Mouse (Mus musculus): ENCODE results near the gene Pbrm1. TPM values are rescaled to one million over a fixed set of nuclear protein-coding genes. Genes with fewer than 3 reads are reported as not detected.
A peak's percentile ranks its signal among the peaks of the same experiment; 100 is the strongest.

Gene Pbrm1
- polyA plus RNA-seq, 1 experiment from 2014 or later: 163 TPM

- Histone ChIP-seq H3K9me3 (no peaks in the 10 kb centered on the region), H3K4me1 (no peaks in the 10 kb centered on the region), H3K27ac (replicated peaks) (no peak overlapping the region), H3K27me3 (replicated peaks; ENCODE audit: low read depth, poor library complexity, severe bottlenecking) (no peaks in the 10 kb centered on the region), H3K4me3 (no peak overlapping the region), H3K36me3 (replicated peaks) (peaks cover 100% of the 10 kb centered on the region)
- DNase-seq (ENCODE audit: low spot score): no peak
- WGBS: 94% methylated on average over 1 of the region's 1 CpGs
Observed at GRCm38 (mm10) chr14:31089918-31090317, 71.0 kb downstream of the Pbrm1 start.

GRCm38 (mm10) chr14:31105156-31105555, 86.2 kb downstream of the Pbrm1 start:
- 91% methylated on average over 2 of the region's 2 CpGs for WGBS
- Histone ChIP-seq H3K4me3 (no peak overlapping the region), H3K9me3 (no peaks in the 10 kb centered on the region), H3K36me3 (replicated peaks) (peaks cover 97% of the 10 kb centered on the region), H3K27ac (replicated peaks) (no peak overlapping the region), H3K27me3 (replicated peaks; ENCODE audit: low read depth, poor library complexity, severe bottlenecking) (no peaks in the 10 kb centered on the region), H3K4me1 (no peaks in the 10 kb centered on the region)
- DNase-seq (ENCODE audit: low spot score): no peak

- no peaks in the 10 kb centered on the region for H3K27me3 ChIP-seq (replicated peaks; ENCODE audit: low read depth, poor library complexity, severe bottlenecking)
- WGBS: 88% methylated on average over 3 of the region's 3 CpGs
- H3K9me3 ChIP-seq: no peaks in the 10 kb centered on the region
- DNase-seq (ENCODE audit: low spot score): no peak
- no peaks in the 10 kb centered on the region for H3K4me1 ChIP-seq
- H3K4me3 ChIP-seq: no peak overlapping the region
- H3K27ac ChIP-seq (replicated peaks): no peak overlapping the region
- peaks cover 100% of the 10 kb centered on the region for H3K36me3 ChIP-seq (replicated peaks)
Observed at GRCm38 (mm10) chr14:31110613-31111012, 91.7 kb downstream of the Pbrm1 start.

GRCm38 (mm10) chr14:31112187-31112586, 93.2 kb downstream of the Pbrm1 start:
- Histone ChIP-seq H3K36me3 (replicated peaks) (peaks cover 100% of the 10 kb centered on the region), H3K27me3 (replicated peaks; ENCODE audit: low read depth, poor library complexity, severe bottlenecking) (no peaks in the 10 kb centered on the region), H3K27ac (replicated peaks) (no peak overlapping the region), H3K9me3 (no peaks in the 10 kb centered on the region), H3K4me1 (no peaks in the 10 kb centered on the region), H3K4me3 (no peak overlapping the region)
- no peak for DNase-seq (ENCODE audit: low spot score)
- 88% methylated on average over 5 of the region's 5 CpGs for WGBS

- DNase-seq (ENCODE audit: low spot score): no peak
- H3K27me3 ChIP-seq (replicated peaks; ENCODE audit: low read depth, poor library complexity, severe bottlenecking): no peaks in the 10 kb centered on the region
- WGBS: 87% methylated on average over 3 of the region's 3 CpGs
- peaks cover 99% of the 10 kb centered on the region for H3K36me3 ChIP-seq (replicated peaks)
- H3K4me1 ChIP-seq: no peaks in the 10 kb centered on the region
- no peak overlapping the region for H3K4me3 ChIP-seq
- H3K27ac ChIP-seq (replicated peaks): no peak overlapping the region
- no peaks in the 10 kb centered on the region for H3K9me3 ChIP-seq
Observed at GRCm38 (mm10) chr14:31114011-31114410, 95.1 kb downstream of the Pbrm1 start.

GRCm38 (mm10) chr14:31115522-31115921, 96.6 kb downstream of the Pbrm1 start:
- H3K4me3 ChIP-seq: no peak overlapping the region
- H3K27me3 ChIP-seq (replicated peaks; ENCODE audit: low read depth, poor library complexity, severe bottlenecking): no peaks in the 10 kb centered on the region
- H3K4me1 ChIP-seq: no peaks in the 10 kb centered on the region
- WGBS: 70% methylated on average over 2 of the region's 2 CpGs
- H3K27ac ChIP-seq (replicated peaks): no peak overlapping the region
- no peaks in the 10 kb centered on the region for H3K9me3 ChIP-seq
- no peak for DNase-seq (ENCODE audit: low spot score)
- peaks cover 96% of the 10 kb centered on the region for H3K36me3 ChIP-seq (replicated peaks)

GRCm38 (mm10) chr14:31125106-31126075, 106.5 kb downstream of the Pbrm1 start:
- no peaks in the 10 kb centered on the region for H3K9me3 ChIP-seq
- peaks cover 57% of the 10 kb centered on the region for H3K36me3 ChIP-seq (replicated peaks)
- peak overlapping the region; percentile 38 for H3K4me3 ChIP-seq
- H3K4me1 ChIP-seq: peaks cover 49% of the 10 kb centered on the region
- H3K27ac ChIP-seq (replicated peaks): peak overlapping the region; percentile 73
- no peak for DNase-seq (ENCODE audit: low spot score)
- no peaks in the 10 kb centered on the region for H3K27me3 ChIP-seq (replicated peaks; ENCODE audit: low read depth, poor library complexity, severe bottlenecking)
- WGBS: 54% methylated on average over 9 of the region's 9 CpGs

GRCm38 (mm10) chr14:31126826-31127225, 107.9 kb downstream of the Pbrm1 start:
- H3K4me1 ChIP-seq: peaks cover 57% of the 10 kb centered on the region
- no peak for DNase-seq (ENCODE audit: low spot score)

GRCm38 (mm10) chr14:31128101-31128825, 109.3 kb downstream of the Pbrm1 start:
- H3K27me3 ChIP-seq (replicated peaks; ENCODE audit: low read depth, poor library complexity, severe bottlenecking): no peaks in the 10 kb centered on the region
- peak overlapping the region; percentile 86 for H3K4me3 ChIP-seq
- H3K4me1 ChIP-seq: peaks cover 72% of the 10 kb centered on the region
- WGBS: 1% methylated on average over 23 of the region's 23 CpGs
- no peaks in the 10 kb centered on the region for H3K9me3 ChIP-seq
- peak; percentile 58 for DNase-seq (ENCODE audit: low spot score)
- peak overlapping the region; percentile 92 for H3K27ac ChIP-seq (replicated peaks)
- H3K36me3 ChIP-seq (replicated peaks): peaks cover 42% of the 10 kb centered on the region

More at GRCm38 (mm10) chr14:31126826-31127225, 107.9 kb downstream of the Pbrm1 start:
- H3K9me3 ChIP-seq: no peaks in the 10 kb centered on the region
- H3K27me3 ChIP-seq (replicated peaks; ENCODE audit: low read depth, poor library complexity, severe bottlenecking): no peaks in the 10 kb centered on the region
- WGBS: 95% methylated on average over 8 of the region's 8 CpGs
- H3K4me3 ChIP-seq: peak overlapping the region; percentile 86
- H3K36me3 ChIP-seq (replicated peaks): peaks cover 45% of the 10 kb centered on the region
- no peak overlapping the region for H3K27ac ChIP-seq (replicated peaks)

GRCm38 (mm10) chr14:31128826-31129219, 109.9 kb downstream of the Pbrm1 start, which contains the start of gene Smim4:
Smim4 (minus strand) TSS chr14:31128956.
- Histone ChIP-seq H3K27ac (replicated peaks) (peak within 1 kb of the TSS; percentile 92), H3K9me3 (no peaks in the 10 kb centered on the region), H3K4me3 (peak within 1 kb of the TSS; percentile 86), H3K4me1 (peaks cover 77% of the 10 kb centered on the region), H3K36me3 (replicated peaks) (peaks cover 43% of the 10 kb centered on the region), H3K27me3 (replicated peaks; ENCODE audit: low read depth, poor library complexity, severe bottlenecking) (no peaks in the 10 kb centered on the region)
- peak; percentile 99 for DNase-seq (ENCODE audit: low spot score)
- WGBS: under 1% methylated on average over 33 of the region's 33 CpGs

GRCm38 (mm10) chr14:31129326-31130235, 110.6 kb downstream of the Pbrm1 start:
- 68% methylated on average over 15 of the region's 15 CpGs for WGBS
- H3K36me3 ChIP-seq (replicated peaks): peaks cover 43% of the 10 kb centered on the region
- no peaks in the 10 kb centered on the region for H3K9me3 ChIP-seq
- peaks cover 83% of the 10 kb centered on the region for H3K4me1 ChIP-seq
- no peak for DNase-seq (ENCODE audit: low spot score)
- H3K4me3 ChIP-seq: peak overlapping the region; percentile 86
- no peaks in the 10 kb centered on the region for H3K27me3 ChIP-seq (replicated peaks; ENCODE audit: low read depth, poor library complexity, severe bottlenecking)
- H3K27ac ChIP-seq (replicated peaks): peak overlapping the region; percentile 92
